Mouse (Mus musculus): ENCODE results near the gene Hepacam. TPM values are rescaled to one million over a fixed set of nuclear protein-coding genes. Genes with fewer than 3 reads are reported as not detected.
A peak's percentile ranks its signal among the peaks of the same experiment; 100 is the strongest.

The Hepacam gene
- polyA plus RNA-seq, 1 experiment from 2014 or later = 0.07 TPM

DNA sequence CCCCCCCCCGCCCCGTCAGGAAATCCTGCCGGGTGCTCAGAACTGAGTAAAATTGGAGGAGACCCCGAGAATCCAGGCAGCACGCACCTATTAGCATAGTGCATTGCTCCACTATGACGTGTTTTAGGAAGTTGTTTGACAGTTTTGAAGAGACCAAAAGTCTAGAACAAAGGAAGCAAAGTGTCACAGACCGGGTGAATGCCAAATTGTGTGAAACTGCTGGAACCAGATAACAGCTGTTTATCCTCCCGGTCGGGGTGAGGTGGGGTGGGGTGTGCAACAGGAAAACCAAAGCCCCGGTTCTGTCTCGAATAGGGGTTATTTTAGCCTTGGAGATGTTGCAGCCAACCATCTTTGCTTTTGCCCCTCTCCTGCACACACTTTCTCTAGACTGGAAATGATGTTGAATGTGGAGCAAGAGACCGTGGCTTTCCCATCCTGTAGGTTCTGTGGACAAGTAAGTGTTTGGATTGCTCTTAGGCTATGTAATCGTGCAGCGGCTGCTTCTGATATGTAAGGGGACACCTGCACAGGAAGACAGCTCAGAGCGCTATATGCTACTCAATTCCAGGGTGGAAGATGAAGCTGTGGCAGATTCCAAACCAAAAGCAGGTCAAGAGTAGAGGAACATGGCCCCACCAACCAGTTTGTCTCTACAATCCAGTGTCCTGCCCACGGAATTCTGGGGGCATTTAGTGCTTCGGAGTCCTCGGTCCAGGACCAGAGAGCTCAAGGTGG lies 66.8 kb downstream of the Hepacam start:
- no peak for ATAC-seq (replicated peaks; ENCODE audit: low FRiP score)
- Histone ChIP-seq H3K9me3 (ENCODE audit: control insufficient read depth, low read length) (no peaks in the 10 kb centered on the region), H3K36me3 (ENCODE audit: control insufficient read depth, insufficient read depth, low read length) (no peaks in the 10 kb centered on the region), H3K27me3 (ENCODE audit: control insufficient read depth, insufficient read depth, low read length) (peaks cover 58% of the 10 kb centered on the region), H3K4me1 (replicated peaks; ENCODE audit: control insufficient read depth, insufficient read depth, low read length) (peaks cover 17% of the 10 kb centered on the region), H3K9ac (ENCODE audit: low read length) (no peak overlapping the region), H3K27ac (ENCODE audit: low read depth, low read length) (no peak overlapping the region), H3K4me2 (ENCODE audit: low read depth, low read length, severe bottlenecking) (peak overlapping the region; percentile 74), H3K4me3 (ENCODE audit: low read depth, low read length) (no peak overlapping the region)
- DNase-seq (ENCODE audit: low spot score) = no peak
- 2% methylated on average over 18 of the region's 18 CpGs for WGBS

- no peak overlapping the region for H3K9ac ChIP-seq (ENCODE audit: low read length)
- ATAC-seq (replicated peaks; ENCODE audit: low FRiP score) (no peak), DNase-seq (ENCODE audit: low spot score) (peak; percentile 70)
- H3K27ac ChIP-seq (ENCODE audit: low read depth, low read length) = no peak overlapping the region
- no peak overlapping the region for H3K4me3 ChIP-seq (ENCODE audit: low read depth, low read length)
- whole genome bisulfite sequencing = 3% methylated on average over 14 of the region's 14 CpGs
- peaks cover 52% of the 10 kb centered on the region for H3K27me3 ChIP-seq (ENCODE audit: control insufficient read depth, insufficient read depth, low read length)
- peaks cover 17% of the 10 kb centered on the region for H3K4me1 ChIP-seq (replicated peaks; ENCODE audit: control insufficient read depth, insufficient read depth, low read length)
- H3K4me2 ChIP-seq (ENCODE audit: low read depth, low read length, severe bottlenecking) = no peak overlapping the region
- no peaks in the 10 kb centered on the region for H3K9me3 ChIP-seq (ENCODE audit: control insufficient read depth, low read length)
- no peaks in the 10 kb centered on the region for H3K36me3 ChIP-seq (ENCODE audit: control insufficient read depth, insufficient read depth, low read length)
Measured at GRCm38 (mm10) chr9:37434932-37435331, 67.8 kb downstream of the Hepacam start.

DNA sequence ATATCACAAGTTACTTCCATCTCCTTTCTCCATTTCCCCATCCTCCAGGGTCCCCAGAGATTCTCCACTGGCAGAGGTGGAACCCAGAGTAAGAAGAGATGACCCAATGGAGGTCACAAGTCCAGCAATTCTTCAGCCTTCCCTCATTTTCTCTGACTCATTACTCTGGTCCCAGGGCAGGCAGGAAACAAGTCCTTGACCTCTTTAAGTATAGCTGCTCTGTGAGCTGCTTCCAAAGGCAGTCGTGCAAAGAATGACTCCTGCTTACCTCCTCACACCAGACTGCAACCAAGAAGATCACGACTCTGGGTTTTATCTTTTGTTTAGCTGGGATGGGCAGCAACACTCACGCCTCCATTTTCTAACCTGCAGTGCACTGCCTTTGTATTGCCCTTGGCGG lies 68.5 kb downstream of the Hepacam start:
- H3K36me3 ChIP-seq (ENCODE audit: control insufficient read depth, insufficient read depth, low read length) = no peaks in the 10 kb centered on the region
- peaks cover 17% of the 10 kb centered on the region for H3K4me1 ChIP-seq (replicated peaks; ENCODE audit: control insufficient read depth, insufficient read depth, low read length)
- H3K9me3 ChIP-seq (ENCODE audit: control insufficient read depth, low read length) = no peaks in the 10 kb centered on the region
- peaks cover 51% of the 10 kb centered on the region for H3K27me3 ChIP-seq (ENCODE audit: control insufficient read depth, insufficient read depth, low read length)
- DNase-seq (ENCODE audit: low spot score) (no peak), ATAC-seq (replicated peaks; ENCODE audit: low FRiP score) (no peak)
- no peak overlapping the region for H3K4me3 ChIP-seq (ENCODE audit: low read depth, low read length)
- H3K9ac ChIP-seq (ENCODE audit: low read length) = no peak overlapping the region
- H3K27ac ChIP-seq (ENCODE audit: low read depth, low read length) = no peak overlapping the region
- WGBS = 4% methylated on average over 4 of the region's 4 CpGs
- H3K4me2 ChIP-seq (ENCODE audit: low read depth, low read length, severe bottlenecking) = no peak overlapping the region

Other genes starting within 250 kb of the Hepacam start
- gene Pknox2, start 219.9 kb upstream of the Hepacam start, polyA plus RNA-seq (2014; fragmentation: Nextera tagmentation; extraction: Ambion mirVana) = 21.0 and 23.7 TPM in 2 replicates
- 13.9 and 16.2 TPM in 2 replicates for gene Tmem218, start 159.1 kb upstream of the Hepacam start, polyA plus RNA-seq (2014; fragmentation: Nextera tagmentation; extraction: Ambion mirVana)
- 1.4 and 2.2 TPM in 2 replicates for gene Slc37a2, start 111.6 kb upstream of the Hepacam start, polyA plus RNA-seq (2014; fragmentation: Nextera tagmentation; extraction: Ambion mirVana)
- gene Ccdc15, start 18.9 kb upstream of the Hepacam start, polyA plus RNA-seq (2014; fragmentation: Nextera tagmentation; extraction: Ambion mirVana) = 9.0 and 10.0 TPM in 2 replicates
- 6.6 and 7.0 TPM in 2 replicates for gene Robo4, start 34.5 kb downstream of the Hepacam start, polyA plus RNA-seq (2014; fragmentation: Nextera tagmentation; extraction: Ambion mirVana)
- gene Robo3, start 65.9 kb downstream of the Hepacam start, polyA plus RNA-seq (2014; fragmentation: Nextera tagmentation; extraction: Ambion mirVana) = 19.5 and 19.6 TPM in 2 replicates
- gene Msantd2, start 122.0 kb downstream of the Hepacam start, polyA plus RNA-seq (2014; fragmentation: Nextera tagmentation; extraction: Ambion mirVana) = 45.2 and 45.3 TPM in 2 replicates
- gene Esam, start 160.7 kb downstream of the Hepacam start, polyA plus RNA-seq (2014; fragmentation: Nextera tagmentation; extraction: Ambion mirVana) = 29.8 and 30.7 TPM in 2 replicates
- 0.36 and 0.75 TPM in 2 replicates for gene Vsig2, start 171.9 kb downstream of the Hepacam start, polyA plus RNA-seq (2014; fragmentation: Nextera tagmentation; extraction: Ambion mirVana)
- 2.7 and 3.4 TPM in 2 replicates for gene Nrgn, start 185.6 kb downstream of the Hepacam start, polyA plus RNA-seq (2014; fragmentation: Nextera tagmentation; extraction: Ambion mirVana)
- 8.0 and 8.5 TPM in 2 replicates for gene Siae, start 188.3 kb downstream of the Hepacam start, polyA plus RNA-seq (2014; fragmentation: Nextera tagmentation; extraction: Ambion mirVana)
- gene Spa17, start 246.4 kb downstream of the Hepacam start, polyA plus RNA-seq (2014; fragmentation: Nextera tagmentation; extraction: Ambion mirVana) = 16.7 and 20.6 TPM in 2 replicates

Measured in forebrain, embryonic 11.5 days (tissue).